Mouse (Mus musculus) heart, postnatal 14 days (tissue): ENCODE measurements around the gene Rdh16f2. TPM values are rescaled to one million over a fixed set of nuclear protein-coding genes. Genes with fewer than 3 reads are reported as not detected.

ENCODE experiments used
- total RNA-seq, 2 experiments: library from RNA; stranded (reverse); gene quantifications; 2 replicates each; pipeline ENCODE4 v1.2.3; 2021

The Rdh16f2 gene
- total RNA-seq, 2 experiments from 2014 or later, result not detected

Other genes starting within 250 kb of the Rdh16f2 start
- gene Lrp1, start 245.3 kb upstream of the Rdh16f2 start, total RNA-seq, result 100 to 1,000 TPM in 1 of 2 experiments, 10 to 100 TPM in 1; 85.0 to 105 TPM
- gene Stat6, start 223.5 kb upstream of the Rdh16f2 start, total RNA-seq, result 10 to 100 TPM; 46.9 to 49.9 TPM
- 1 to 10 TPM; 4.2 to 4.7 TPM for gene Nemp1, start 199.6 kb upstream of the Rdh16f2 start, total RNA-seq
- 1 to 10 TPM; 8.0 TPM for gene Nab2, start 197.9 kb upstream of the Rdh16f2 start, total RNA-seq
- under 1 TPM in 1 of 2 experiments, not detected in 1; 0.15 TPM for gene Myo1a, start 161.3 kb upstream of the Rdh16f2 start, total RNA-seq
- gene Tac2, start 142.0 kb upstream of the Rdh16f2 start, total RNA-seq, result not detected
- gene Zbtb39, start 126.9 kb upstream of the Rdh16f2 start, total RNA-seq, result 1 to 10 TPM; 7.5 to 8.3 TPM
- 1 to 10 TPM; 3.4 to 4.6 TPM for gene Gpr182, start 114.7 kb upstream of the Rdh16f2 start, total RNA-seq
- under 1 TPM in 1 of 2 experiments, not detected in 1; 0.05 TPM for gene Rdh1, start 106.8 kb upstream of the Rdh16f2 start, total RNA-seq
- gene Rdh16f1, start 106.7 kb upstream of the Rdh16f2 start, total RNA-seq, result under 1 TPM; 0.15 to 0.22 TPM
- not detected for gene Rdh9, start 90.1 kb upstream of the Rdh16f2 start, total RNA-seq
- not detected for gene Rdh16, start 65.3 kb upstream of the Rdh16f2 start, total RNA-seq
- not detected for gene Rdh19, start 16.5 kb upstream of the Rdh16f2 start, total RNA-seq
- gene Rdh7, start 22.3 kb downstream of the Rdh16f2 start, total RNA-seq, result not detected
- gene Sdr9c7, start 32.0 kb downstream of the Rdh16f2 start, total RNA-seq, result under 1 TPM in 1 of 2 experiments, not detected in 1; 0.07 TPM
- not detected for gene Hsd17b6, start 141.1 kb downstream of the Rdh16f2 start, total RNA-seq
- 1 to 10 TPM; 2.6 to 4.5 TPM for gene Prim1, start 148.7 kb downstream of the Rdh16f2 start, total RNA-seq
- gene Naca, start 169.1 kb downstream of the Rdh16f2 start, total RNA-seq, result 100 to 1,000 TPM; 510 TPM
- gene Ptges3, start 192.5 kb downstream of the Rdh16f2 start, total RNA-seq, result 10 to 100 TPM; 71.7 to 80.0 TPM
- 1,000 to 10,000 TPM; 8,344 to 8,412 TPM for gene Atp5b, start 216.8 kb downstream of the Rdh16f2 start, total RNA-seq
- gene Baz2a, start 225.1 kb downstream of the Rdh16f2 start, total RNA-seq, result 10 to 100 TPM; 27.2 to 27.4 TPM